Mouse (Mus musculus) C2C12 (cell line): Measurements from ENCODE around the gene Mtmr11.

Experiments
- CEBPB ChIP-seq: IDR thresholded peaks from one replicate; pipeline ENCODE4 v1.6.1; 2011; ENCODE audit warnings: low read depth, mild to moderate bottlenecking, control low read depth, moderate library complexity
- CTCF ChIP-seq: IDR thresholded peaks from one replicate; pipeline ENCODE4 v1.5.1; 2011; ENCODE audit not compliant: control insufficient read depth, insufficient read depth, insufficient read length
- MYOD1 ChIP-seq: IDR thresholded peaks from one replicate; pipeline ENCODE4 v1.6.1; 2011; ENCODE audit warnings: low read depth; ENCODE audit not compliant: control insufficient read depth, insufficient read length
- USF1 ChIP-seq: IDR thresholded peaks from one replicate; pipeline ENCODE4 v1.6.1; 2011; ENCODE audit warnings: low read depth, mild to moderate bottlenecking, control low read depth, moderate library complexity

DNA sequence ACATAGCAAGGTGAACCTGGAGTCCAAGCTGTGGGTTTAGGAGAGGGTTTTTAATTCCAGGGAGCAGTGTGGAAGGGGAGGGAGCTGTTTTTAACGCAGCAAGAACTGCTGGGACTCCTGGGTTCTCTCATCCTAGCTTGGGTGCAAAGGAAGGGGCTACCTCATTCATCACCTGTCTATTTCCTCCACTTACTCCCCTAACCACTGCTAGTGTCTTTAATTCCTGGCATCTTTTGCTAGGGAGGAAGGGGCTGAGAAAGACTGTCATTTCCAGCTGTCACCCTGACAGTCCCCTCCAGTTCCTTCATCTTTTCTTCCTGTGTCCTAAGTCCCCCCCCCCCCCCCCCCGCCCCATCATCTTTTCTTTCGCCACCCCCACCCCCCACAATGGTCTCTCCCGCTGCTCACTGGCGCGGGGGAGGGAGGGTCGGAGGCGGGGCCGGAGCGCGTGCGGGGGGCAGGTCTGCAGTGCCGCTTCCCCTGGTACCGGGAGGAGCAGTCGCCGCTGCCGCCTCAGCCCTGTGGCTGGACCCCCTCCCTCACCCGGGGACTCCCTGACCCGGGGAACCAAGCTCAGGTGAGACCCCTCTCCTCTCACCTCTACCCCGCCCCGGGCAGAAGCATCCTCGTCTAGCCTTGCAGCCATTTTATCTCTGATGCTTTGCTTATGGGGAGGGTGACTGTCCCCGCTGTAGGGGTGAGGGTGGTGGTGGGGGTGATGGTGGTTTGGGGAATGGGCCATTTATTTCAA is 19.1 kb downstream of the Mtmr11 start, which contains the start of gene Sv2a:
- TF ChIP-seq CTCF: no peak
- no peak for TF ChIP-seq MYOD1
- no peak for TF ChIP-seq USF1
- TF ChIP-seq CEBPB: no peak
